In genomic region chr2:18028140-18029021, GRCm38 (mm10) we compare ENCODE assay signal across 8 mouse cellular contexts. TPM values are rescaled to one million over a fixed set of nuclear protein-coding genes. Genes with fewer than 3 reads are reported as not detected.
DNase-seq lines count a peak whose midpoint lies in the region; ATAC-seq and TF ChIP-seq lines count a peak whose summit lies in the region.

No protein-coding gene starts in this region.

- no peaks in the 10 kb centered on the region for H3K36me3 ChIP-seq in E14TG2a.4 (ENCODE audit: insufficient read depth, low read length)
- no peaks in the 10 kb centered on the region for H3K36me3 ChIP-seq in forebrain, embryonic 14.5 days (ENCODE audit: control insufficient read depth, insufficient read depth, low read length)

- H3K9ac ChIP-seq in forebrain, embryonic 14.5 days (ENCODE audit: low read length) = peak overlapping the region; percentile 94

- H3K4me3 ChIP-seq in E14TG2a.4 (replicated peaks; ENCODE audit: low read length) = peak overlapping the region; percentile 83
- H3K4me3 ChIP-seq in forebrain, embryonic 14.5 days (ENCODE audit: low read depth, low read length) = peak overlapping the region; percentile 63
- peak overlapping the region; percentile 77 for H3K4me3 ChIP-seq in lung, adult 2 months (replicated peaks; ENCODE audit: extremely low read depth, low read depth, low read length)
- peak overlapping the region; percentile 82 for H3K4me3 ChIP-seq in olfactory bulb, adult 2 months (ENCODE audit: insufficient read depth, low read depth, low read length)

- ATAC-seq in forebrain, embryonic 14.5 days = peak; percentile 65

- H3K4me1 ChIP-seq in E14TG2a.4 (replicated peaks; ENCODE audit: low read depth, low read length) = peaks cover 55% of the 10 kb centered on the region
- peaks cover 36% of the 10 kb centered on the region for H3K4me1 ChIP-seq in forebrain, embryonic 14.5 days (ENCODE audit: control insufficient read depth, insufficient read depth, low read length)
- H3K4me1 ChIP-seq in lung, adult 2 months (ENCODE audit: control insufficient read depth, insufficient read depth, low read length) = peaks cover 10% of the 10 kb centered on the region
- H3K4me1 ChIP-seq in olfactory bulb, adult 2 months (ENCODE audit: control insufficient read depth, insufficient read depth, low read length) = peaks cover 20% of the 10 kb centered on the region

- peak overlapping the region; percentile 99 for H3K4me2 ChIP-seq in forebrain, embryonic 14.5 days (ENCODE audit: low read length)

- TF ChIP-seq POLR2A in lung, adult 2 months (IDR thresholded peaks at IDR 0.05; ENCODE audit: borderline replicate concordance, extremely low read depth, low read depth, low read length) = peak; percentile 70; the same call in 1 of the 2 replicates
- no peak for TF ChIP-seq POLR2A in olfactory bulb, adult 2 months (IDR thresholded peaks at IDR 0.05; ENCODE audit: insufficient read depth, low read depth, low read length)

- WGBS in forebrain, embryonic 14.5 days = under 1% methylated on average over 61 of the region's 61 CpGs
- WGBS in lung, adult 2 months = under 1% methylated on average over 61 of the region's 61 CpGs
- 1% methylated on average over 61 of the region's 61 CpGs for WGBS in olfactory bulb, adult 2 months

- intact Hi-C loops in heart, postnatal 14 days (cut with DNase I) = loop anchor here (1.0 to 10.0 kb wide), 10 partner anchors 36 to 1316 kb away; partner anchors contain the start of genes Bmi1 and Dnajc1

- H3K27ac ChIP-seq in forebrain, embryonic 14.5 days (ENCODE audit: low read depth, low read length) = peak overlapping the region; percentile 99
- peak overlapping the region; percentile 32 for H3K27ac ChIP-seq in olfactory bulb, adult 2 months (ENCODE audit: insufficient read depth, low read depth, low read length)

- H3K9me3 ChIP-seq in E14TG2a.4 (ENCODE audit: low read length) = no peaks in the 10 kb centered on the region
- no peaks in the 10 kb centered on the region for H3K9me3 ChIP-seq in forebrain, embryonic 14.5 days (replicated peaks; ENCODE audit: control insufficient read depth, low read length)

- peak; percentile 90 for DNase-seq in cerebellum, adult 11-12 months
- peak; percentile 95 for DNase-seq in forebrain, embryonic 14.5 days (ENCODE audit: low spot score)
- DNase-seq in heart, postnatal 14 days = peak; percentile 95 to 96
- DNase-seq in layer of hippocampus, adult 18-20 months (ENCODE audit: low spot score in 2 of 2) = peak; percentile 84
- DNase-seq in lung, adult 2 months = peak; percentile 97
- peak; percentile 61 for DNase-seq in thymus, postnatal 0 days (ENCODE audit: low spot score)

- H3K27me3 ChIP-seq in E14TG2a.4 (ENCODE audit: insufficient read depth, low read length) = peaks cover 52% of the 10 kb centered on the region
- H3K27me3 ChIP-seq in forebrain, embryonic 14.5 days (replicated peaks; ENCODE audit: control insufficient read depth, insufficient read depth, low read length) = no peaks in the 10 kb centered on the region

- TF ChIP-seq CTCF in E14TG2a.4 (conservative IDR thresholded peaks at IDR 0.05; ENCODE audit: low read length) = no peak
- no peak for TF ChIP-seq CTCF in lung, adult 2 months (IDR thresholded peaks at IDR 0.05; ENCODE audit: insufficient read depth, low read length)
- no peak for TF ChIP-seq CTCF in olfactory bulb, adult 2 months (IDR thresholded peaks at IDR 0.05; ENCODE audit: insufficient read depth, low read depth, low read length)

RNA-seq across cellular contexts. Expression of gene A930004D18Rik, which starts 9.2 kb away (rescaled TPM):
- 9.9 and 11.7 TPM in 2 replicates for polyA plus RNA-seq in forebrain, embryonic 14.5 days (2014; fragmentation: Nextera tagmentation; extraction: Ambion mirVana)
- total RNA-seq in heart, postnatal 14 days (2021) = 1 to 10 TPM; 3.1 to 4.0 TPM
- total RNA-seq in layer of hippocampus, adult 18-20 months (2021) = 1 to 10 TPM; 3.5 to 5.0 TPM
- polyA plus RNA-seq in lung, adult 2 months (2012; rRNA removed) = 3.3 and 4.4 TPM in 2 replicates
- not detected in 2 replicates for polyA plus RNA-seq in olfactory bulb, adult 2 months (2012; ENCODE audit: insufficient read depth, insufficient read length, low replicate concordance, missing spikeins)
- 2.6 and 3.3 TPM in 2 replicates for polyA plus RNA-seq in thymus, postnatal 0 days (2015; fragmentation: Nextera tagmentation; extraction: Ambion mirVana)

RNA-seq across cellular contexts. Expression of gene Skida1, which starts 20.5 kb away (rescaled TPM):
- polyA plus RNA-seq in forebrain, embryonic 14.5 days (2014; fragmentation: Nextera tagmentation; extraction: Ambion mirVana) = 10.8 and 13.2 TPM in 2 replicates
- total RNA-seq in heart, postnatal 14 days (2021) = 1 to 10 TPM; 3.3 to 4.8 TPM
- total RNA-seq in layer of hippocampus, adult 18-20 months (2021) = 10 to 100 TPM; 15.6 to 16.0 TPM
- polyA plus RNA-seq in lung, adult 2 months (2012; rRNA removed) = 1.8 and 2.1 TPM in 2 replicates
- polyA plus RNA-seq in olfactory bulb, adult 2 months (2012; ENCODE audit: insufficient read depth, insufficient read length, low replicate concordance, missing spikeins) = not detected in 2 replicates
- polyA plus RNA-seq in thymus, postnatal 0 days (2015; fragmentation: Nextera tagmentation; extraction: Ambion mirVana) = 0.65 and 0.77 TPM in 2 replicates

RNA-seq across cellular contexts. Expression of gene Mllt10, which starts 26.7 kb away (rescaled TPM):
- polyA plus RNA-seq in forebrain, embryonic 14.5 days (2014; fragmentation: Nextera tagmentation; extraction: Ambion mirVana) = 38.7 and 43.5 TPM in 2 replicates
- 10 to 100 TPM; 41.6 to 42.5 TPM for total RNA-seq in heart, postnatal 14 days (2021)
- total RNA-seq in layer of hippocampus, adult 18-20 months (2021) = 10 to 100 TPM; 51.7 to 59.6 TPM
- 27.3 and 34.7 TPM in 2 replicates for polyA plus RNA-seq in lung, adult 2 months (2012; rRNA removed)
- polyA plus RNA-seq in olfactory bulb, adult 2 months (2012; ENCODE audit: insufficient read depth, insufficient read length, low replicate concordance, missing spikeins) = 433 TPM in 1 of 2 replicates, not detected in the other
- 53.2 and 70.2 TPM in 2 replicates for polyA plus RNA-seq in thymus, postnatal 0 days (2015; fragmentation: Nextera tagmentation; extraction: Ambion mirVana)

RNA-seq across cellular contexts. Expression of gene H2al2a, which starts 31.6 kb away (rescaled TPM):
- polyA plus RNA-seq in forebrain, embryonic 14.5 days (2014; fragmentation: Nextera tagmentation; extraction: Ambion mirVana) = not detected in 2 replicates
- total RNA-seq in heart, postnatal 14 days (2021) = not detected
- not detected for total RNA-seq in layer of hippocampus, adult 18-20 months (2021)
- not detected in 2 replicates for polyA plus RNA-seq in lung, adult 2 months (2012; rRNA removed)
- not detected in 2 replicates for polyA plus RNA-seq in olfactory bulb, adult 2 months (2012; ENCODE audit: insufficient read depth, insufficient read length, low replicate concordance, missing spikeins)
- polyA plus RNA-seq in thymus, postnatal 0 days (2015; fragmentation: Nextera tagmentation; extraction: Ambion mirVana) = not detected in 2 replicates

Comparison
In these comparisons a context has a peak if more than half of its experiments do, and no peak if none do; other contexts are left out.
1. Peak in every context shown above with its lines: DNase-seq, ATAC-seq, H3K4me3 ChIP-seq and H3K27ac ChIP-seq.